16 mouse cellular contexts compared by ENCODE assay signal in the genomic region with DNA sequence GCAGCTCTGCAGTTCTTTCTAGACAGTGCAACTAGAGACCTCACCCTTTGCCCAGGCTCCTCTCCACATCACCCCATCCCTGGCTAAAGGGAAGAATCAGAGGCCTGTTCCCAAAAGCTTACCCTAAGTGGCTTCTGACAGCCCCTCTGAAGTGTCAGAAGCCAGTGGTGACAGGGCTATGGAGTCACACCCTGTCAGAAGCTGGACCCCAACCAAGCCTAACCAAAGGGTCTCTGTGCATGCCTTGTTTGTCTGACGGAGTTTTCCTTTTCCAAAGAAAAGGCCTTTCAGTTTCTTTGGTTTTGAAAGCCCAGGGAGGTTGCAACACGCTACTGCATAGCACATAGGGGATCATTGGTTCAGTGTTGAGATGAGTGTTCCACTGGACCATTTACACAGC.
"Had no signal": no experiment of that assay in that cellular context is flagged by ENCODE, and none has a peak within 500 bp of the region (broad histone marks: within the 10 kb centered on the region; RNA-seq: fewer than 3 reads in every experiment).

No protein-coding gene starts in this region.

- H3K9ac ChIP-seq: liver, embryonic 15.5 days; liver, postnatal 0 days; lung, embryonic 14.5 days; midbrain, embryonic 12.5 days; neural tube, embryonic 12.5 days; stomach, embryonic 15.5 days had no signal

- H3K4me3 ChIP-seq: liver, embryonic 15.5 days; megakaryocyte, embryonic 14.5 days; midbrain, embryonic 12.5 days; neural tube, embryonic 12.5 days; stomach, embryonic 15.5 days had no signal

- DNase-seq: liver, postnatal 0 days; lung, embryonic 14.5 days; lung, postnatal 14 days; lung, postnatal 36 days; midbrain, embryonic 14.5 days; right cerebral cortex, postnatal 14 days; thymus, adult 2 months; thymus, postnatal 25 days; thymus, postnatal 4 days had no signal

- H3K27ac ChIP-seq: liver, embryonic 15.5 days; macrophage; midbrain, embryonic 12.5 days; neural tube, embryonic 12.5 days; stomach, embryonic 15.5 days; stomach, postnatal 0 days had no signal

- H3K9me3 ChIP-seq: liver, embryonic 15.5 days; midbrain, embryonic 12.5 days; neural tube, embryonic 12.5 days; stomach, embryonic 15.5 days had no signal

- H3K4me2 ChIP-seq: liver, embryonic 15.5 days; lung, embryonic 14.5 days; midbrain, embryonic 12.5 days; neural tube, embryonic 12.5 days; stomach, embryonic 15.5 days had no signal

- H3K27me3 ChIP-seq: liver, embryonic 15.5 days; megakaryocyte, embryonic 14.5 days; midbrain, embryonic 12.5 days; neural tube, embryonic 12.5 days; stomach, embryonic 15.5 days had no signal

- H3K4me1 ChIP-seq: liver, embryonic 15.5 days; megakaryocyte, embryonic 14.5 days; stomach, embryonic 15.5 days had no signal

- H3K36me3 ChIP-seq: liver, embryonic 15.5 days; midbrain, embryonic 12.5 days; neural tube, embryonic 12.5 days; stomach, embryonic 15.5 days had no signal

- ATAC-seq: liver, postnatal 0 days had no signal
